Mouse (Mus musculus): ENCODE data around the gene Lypd6b.

GRCm38 (mm10) chr2:49746947-49747346 lies 40.5 kb upstream of the Lypd6b start:
- TF ChIP-seq CTCF (conservative IDR thresholded peaks at IDR 0.05; ENCODE audit: insufficient read depth, insufficient read length, low read depth, low read length) (no peak), POLR2A (IDR thresholded peaks at IDR 0.05; ENCODE audit: low read depth, low read length) (no peak)

Data from kidney, adult 2 months (tissue).